ENCODE assay signal across 19 mouse cellular contexts in genomic region chr16:5263156-5263555, GRCm38 (mm10). TPM values are rescaled to one million over a fixed set of nuclear protein-coding genes. Genes with fewer than 3 reads are reported as not detected.
A peak's percentile ranks its signal among the peaks of the same experiment; 100 is the strongest.
DNase-seq lines count a peak whose midpoint lies in the region; TF ChIP-seq lines count a peak whose summit lies in the region.
"Had no signal": no experiment of that assay in that cellular context is flagged by ENCODE, and none has a peak within 500 bp of the region (broad histone marks: within the 10 kb centered on the region; RNA-seq: fewer than 3 reads in every experiment).

No protein-coding gene starts in this region.

- TF ChIP-seq POLR2A in embryonic fibroblast, embryonic 13.5 days (IDR thresholded peaks at IDR 0.05; ENCODE audit: low read depth, low read length), result no peak

- H3K4me3 ChIP-seq in embryonic fibroblast, embryonic 13.5 days (ENCODE audit: insufficient read depth, low read length), result no peak overlapping the region
- H3K4me3 ChIP-seq: heart, embryonic 13.5 days; liver, embryonic 13.5 days; neural tube, embryonic 13.5 days had no signal

- DNase-seq in heart, adult 11 months, result peak; percentile 81
- DNase-seq in heart, adult 8-10 months (ENCODE audit: low spot score), result no peak
- DNase-seq in 3T3-L1 (ENCODE audit: low read depth, low spot score), result peak; percentile 57
- DNase-seq in embryo, embryonic 10 days (ENCODE audit: low spot score), result peak; percentile 72
- DNase-seq in spleen, adult 18-20 months, result no peak
- DNase-seq in adrenal gland, postnatal 25 days, result no peak
- no peak for DNase-seq in heart, postnatal 25 days (ENCODE audit: low spot score)
- DNase-seq: adrenal gland, postnatal 36 days; cerebellum, adult 9-11 months; gastrocnemius, postnatal 14 days; kidney, adult 2 months; liver, embryonic 13.5 days; right cerebral cortex, postnatal 4 days had no signal

- H3K27ac ChIP-seq in embryonic fibroblast, embryonic 13.5 days (ENCODE audit: insufficient read depth, low read length), result peak overlapping the region; percentile 72
- H3K27ac ChIP-seq: heart, embryonic 13.5 days; liver, embryonic 13.5 days; neural tube, embryonic 13.5 days had no signal

- intact Hi-C loops in heart, postnatal 25 days (cut with DNase I), result no loop called here

- no peak for TF ChIP-seq CTCF in embryonic fibroblast, embryonic 13.5 days (IDR thresholded peaks at IDR 0.05; ENCODE audit: borderline replicate concordance, insufficient read depth, low read length)

- peaks cover 4% of the 10 kb centered on the region for H3K4me1 ChIP-seq in embryonic fibroblast, embryonic 13.5 days (ENCODE audit: control insufficient read depth, insufficient read depth, low read length)
- H3K4me1 ChIP-seq: heart, embryonic 13.5 days; liver, embryonic 13.5 days; neural tube, embryonic 13.5 days had no signal

RNA-seq across cellular contexts. Expression of gene Eef2kmt, which starts 7.4 kb away (rescaled TPM):
- total RNA-seq in heart, adult 8-10 months (2022), result 10 to 100 TPM in 2 of 4 experiments, 1 to 10 TPM in 2; 7.8 to 11.6 (median 10.1) TPM
- polyA plus RNA-seq in embryonic fibroblast, embryonic 13.5 days (2011; ENCODE audit: insufficient read length, low read depth, missing spikeins), result 15.5 and 17.0 TPM in 2 replicates
- 30.2 and 35.6 TPM in 2 replicates for total RNA-seq in adrenal gland, postnatal 25 days (2021)
- 1 to 10 TPM; 8.7 to 9.7 TPM for total RNA-seq in heart, postnatal 25 days (2021)

RNA-seq across cellular contexts. Expression of gene Alg1, which starts 29.7 kb away (rescaled TPM):
- total RNA-seq in heart, adult 8-10 months (2022), result 10 to 100 TPM; 12.5 to 16.6 (median 14.6) TPM
- polyA plus RNA-seq in embryonic fibroblast, embryonic 13.5 days (2011; ENCODE audit: insufficient read length, low read depth, missing spikeins), result 20.6 TPM in 2 replicates
- total RNA-seq in adrenal gland, postnatal 25 days (2021), result 37.8 and 42.6 TPM in 2 replicates
- total RNA-seq in heart, postnatal 25 days (2021), result 10 to 100 TPM; 12.1 to 12.3 TPM

RNA-seq across cellular contexts. Expression of gene AU021092, which starts 41.1 kb away (rescaled TPM):
- 10 to 100 TPM; 18.1 to 22.8 (median 20.4) TPM for total RNA-seq in heart, adult 8-10 months (2022)
- not detected in 2 replicates for polyA plus RNA-seq in embryonic fibroblast, embryonic 13.5 days (2011; ENCODE audit: insufficient read length, low read depth, missing spikeins)
- 10.8 and 14.5 TPM in 2 replicates for total RNA-seq in adrenal gland, postnatal 25 days (2021)
- total RNA-seq in heart, postnatal 25 days (2021), result 10 to 100 TPM; 19.3 to 22.8 TPM
- total RNA-seq: hematopoietic stem cell, adult 5-6 weeks; megakaryocyte-erythroid progenitor cell, adult 5-6 weeks; monocyte, adult 5-6 weeks had no signal

RNA-seq across cellular contexts. Expression of gene Nagpa, which starts 59.3 kb away (rescaled TPM):
- total RNA-seq in heart, adult 8-10 months (2022), result 10 to 100 TPM; 13.8 to 16.8 (median 14.5) TPM
- 11.6 and 13.8 TPM in 2 replicates for polyA plus RNA-seq in embryonic fibroblast, embryonic 13.5 days (2011; ENCODE audit: insufficient read length, low read depth, missing spikeins)
- total RNA-seq in adrenal gland, postnatal 25 days (2021), result 30.8 and 31.5 TPM in 2 replicates
- 10 to 100 TPM; 11.7 to 15.4 TPM for total RNA-seq in heart, postnatal 25 days (2021)

Comparison
In these comparisons a context has a peak if more than half of its experiments do, and no peak if none do; other contexts are left out.
1. DNase-seq: peak in heart, adult 11 months (single experiment), 3T3-L1 (single experiment) and embryo, embryonic 10 days (single experiment); none in heart, adult 8-10 months (single experiment), spleen, adult 18-20 months (0 of 2), adrenal gland, postnatal 25 days (single experiment) and heart, postnatal 25 days (single experiment).